Mouse (Mus musculus) liver, postnatal 0 days (tissue): ENCODE measurements around the gene Antxr2.

Experiments
- CTCF ChIP-seq: sonication (generic); IDR thresholded peaks from 2 replicates; pipeline ENCODE4 v1.5.1; 2016; ENCODE audit warnings: antibody characterized with exemption, low read depth
- EP300 ChIP-seq: IDR thresholded peaks from 2 replicates; pipeline ENCODE4 v1.6.1; 2016; ENCODE audit warnings: antibody characterized with exemption, low read depth, mild to moderate bottlenecking

DNA sequence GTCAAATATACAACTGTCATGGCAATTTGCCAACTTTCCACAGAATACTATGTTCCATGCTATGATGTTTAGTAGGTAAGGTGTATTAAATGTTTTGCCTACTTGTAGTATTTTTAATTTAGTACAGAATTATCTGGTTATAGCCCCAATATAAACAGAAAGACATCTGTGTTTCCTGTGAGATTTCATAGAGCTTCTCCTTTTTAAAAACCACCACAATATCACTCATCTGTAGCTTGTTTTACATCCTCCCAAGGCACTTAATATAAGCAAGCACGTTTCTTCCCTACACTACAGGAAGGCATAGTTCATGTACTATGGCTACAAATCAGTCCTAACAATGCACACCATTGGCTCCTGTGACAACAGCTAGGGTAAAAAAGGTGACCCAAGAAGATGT lies 188.8 kb downstream of the Antxr2 start:
- TF ChIP-seq CTCF (no peak), EP300 (no peak)
